Mouse (Mus musculus): Measurements from ENCODE around the gene Slk. TPM values are rescaled to one million over a fixed set of nuclear protein-coding genes. Genes with fewer than 3 reads are reported as not detected.

Gene Slk
- polyA plus RNA-seq, 1 experiment from 2014 or later = 11.8 TPM

Other genes starting within 250 kb of the Slk start
- gene Sh3pxd2a, start 115.3 kb upstream of the Slk start, polyA plus RNA-seq (2015; fragmentation: Nextera tagmentation; extraction: Ambion mirVana) = 6.1 and 6.6 TPM in 2 replicates
- 55.5 and 59.7 TPM in 2 replicates for gene Stn1, start 42.2 kb upstream of the Slk start, polyA plus RNA-seq (2015; fragmentation: Nextera tagmentation; extraction: Ambion mirVana)
- gene Col17a1, start 112.4 kb downstream of the Slk start, polyA plus RNA-seq (2015; fragmentation: Nextera tagmentation; extraction: Ambion mirVana) = 2.2 and 3.3 TPM in 2 replicates
- gene Sfr1, start 152.0 kb downstream of the Slk start, polyA plus RNA-seq (2015; fragmentation: Nextera tagmentation; extraction: Ambion mirVana) = 225 and 236 TPM in 2 replicates

Data from lung, embryonic 16.5 days (tissue).